Mouse (Mus musculus) cerebellum, postnatal 25 days (tissue): ENCODE data around the gene Hist1h3f.
"Not testable (repeated sequence)": the region's sequence is repeated elsewhere in the genome, so short reads cannot be mapped to it uniquely, and the experiment has no call there.

Source experiments
- DNase-seq, 2 experiments: peaks; one replicate each; pipeline ENCODE4 v3.0.0; 2021; ENCODE audit warnings: mixed read lengths in 2 of 2

The Hist1h3f gene

DNA sequence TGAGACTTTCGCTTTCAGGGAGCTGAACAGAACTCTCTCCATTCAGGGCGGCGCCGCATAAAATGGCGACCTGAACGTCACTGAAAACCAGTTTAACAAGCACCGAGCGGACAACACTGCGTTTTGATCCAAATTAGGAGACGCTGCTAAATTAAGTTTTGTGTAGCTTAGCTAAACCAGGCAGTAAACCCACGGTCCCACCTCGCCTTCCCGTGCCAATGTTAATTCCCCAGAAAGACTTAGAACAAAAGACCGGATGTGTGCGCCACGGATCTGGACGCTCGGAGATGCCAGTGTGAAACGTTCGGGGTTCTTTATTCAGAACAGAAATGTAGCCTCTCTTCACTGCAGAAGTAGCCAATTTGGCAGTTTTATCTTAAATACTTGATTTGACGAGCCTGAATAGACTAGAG, 41.2 kb downstream of the Hist1h3f start:
- peak; percentile 58 to 67 for DNase-seq

DNA sequence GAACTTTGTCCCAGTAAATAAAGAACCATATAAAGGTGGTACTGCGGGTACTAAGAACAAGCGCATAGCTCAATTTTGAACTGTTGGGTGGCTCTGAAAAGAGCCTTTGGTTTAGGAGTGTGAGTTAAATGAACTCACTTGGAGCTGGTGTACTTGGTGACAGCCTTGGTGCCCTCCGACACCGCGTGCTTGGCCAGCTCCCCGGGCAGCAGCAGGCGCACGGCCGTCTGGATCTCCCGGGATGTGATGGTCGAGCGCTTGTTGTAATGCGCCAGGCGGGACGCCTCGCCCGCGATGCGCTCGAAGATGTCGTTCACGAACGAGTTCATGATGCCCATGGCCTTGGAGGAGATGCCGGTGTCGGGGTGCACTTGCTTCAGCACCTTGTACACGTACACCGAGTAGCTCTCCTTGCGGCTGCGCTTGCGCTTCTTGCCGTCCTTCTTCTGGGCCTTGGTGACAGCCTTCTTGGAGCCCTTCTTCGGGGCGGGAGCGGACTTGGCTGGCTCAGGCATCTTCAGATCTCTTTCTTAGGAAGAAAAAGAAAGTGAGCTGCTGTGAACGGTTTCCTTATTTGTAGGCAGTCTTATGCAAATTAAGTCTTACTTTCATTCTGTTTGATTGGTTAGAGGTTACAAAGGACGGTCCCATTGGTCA, 41.7 kb downstream of the Hist1h3f start:
- DNase-seq = peak; percentile 53 to 71

DNA sequence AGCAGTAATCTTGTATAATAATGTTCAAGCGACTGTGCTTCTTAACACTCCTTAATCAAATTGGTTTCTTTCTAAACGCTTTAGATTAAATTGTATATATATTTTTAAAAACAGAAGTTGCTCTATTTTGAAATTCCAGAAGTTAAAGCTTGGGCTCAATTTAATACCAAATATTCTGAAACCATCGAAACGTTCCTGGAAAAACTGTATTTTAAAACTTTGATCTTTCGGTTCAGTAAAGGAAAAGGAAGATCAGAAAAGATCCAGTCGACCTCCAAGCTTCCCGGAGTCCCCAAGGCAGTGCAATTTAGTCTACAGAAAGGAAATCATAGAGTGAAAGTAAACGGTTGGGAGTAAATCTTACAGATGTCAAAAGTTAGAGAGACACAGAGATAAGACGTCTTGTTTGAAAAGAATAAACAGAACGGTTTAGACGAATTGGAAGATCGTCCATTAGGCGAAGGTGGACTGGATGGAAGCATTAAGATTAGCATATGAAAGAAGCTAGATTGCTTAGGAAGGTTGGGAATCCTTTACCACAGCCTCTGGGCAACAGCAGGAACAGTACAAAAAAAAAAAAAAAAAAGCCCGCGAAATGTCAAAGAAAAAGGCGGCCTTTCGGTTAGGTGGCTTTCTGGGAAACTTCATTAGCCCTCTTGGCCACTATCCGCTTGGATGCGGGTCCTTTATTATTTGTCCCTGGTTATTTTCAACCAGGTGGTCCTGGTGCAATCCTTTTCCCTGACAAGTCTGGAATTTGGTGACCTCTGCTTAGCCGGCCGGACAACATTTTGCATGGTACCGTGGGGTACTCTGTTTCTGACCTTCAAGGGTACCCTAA, 42.5 kb downstream of the Hist1h3f start:
- no peak for DNase-seq

DNA sequence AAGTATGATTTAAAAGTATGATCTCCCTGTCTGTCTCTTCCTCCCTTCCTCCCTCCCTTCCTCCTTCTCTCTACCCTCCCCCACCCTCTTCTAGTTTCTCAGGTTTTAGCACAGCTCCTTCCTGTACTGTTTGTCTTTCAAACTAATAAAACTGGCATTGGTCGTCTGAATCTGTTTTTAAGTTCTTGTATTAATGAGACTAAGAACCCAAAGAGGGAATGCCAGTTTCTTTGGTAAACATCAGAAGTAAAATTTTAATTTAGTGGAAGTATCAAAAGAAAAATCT, 43.0 kb downstream of the Hist1h3f start:
- no peak for DNase-seq

DNA sequence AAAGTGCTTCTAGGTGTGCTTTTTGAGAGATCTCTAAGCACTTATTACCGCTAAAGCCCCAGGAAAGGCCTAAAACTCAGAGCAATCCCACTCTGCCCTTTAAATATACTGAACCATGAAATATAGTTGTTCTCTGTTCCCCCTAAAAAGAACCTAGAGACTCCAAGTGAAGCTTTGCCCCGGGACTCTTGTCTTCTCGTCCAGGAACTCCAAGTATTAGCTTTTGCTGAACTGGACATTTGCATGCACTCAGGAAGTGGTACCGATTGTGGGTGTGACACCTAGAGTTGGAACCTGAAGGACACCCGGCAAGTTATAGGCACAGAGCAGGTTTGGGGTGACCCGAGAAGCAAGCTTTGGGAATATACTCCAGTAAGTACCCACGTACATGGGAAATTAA, 47.4 kb downstream of the Hist1h3f start:
- DNase-seq = no peak

DNA sequence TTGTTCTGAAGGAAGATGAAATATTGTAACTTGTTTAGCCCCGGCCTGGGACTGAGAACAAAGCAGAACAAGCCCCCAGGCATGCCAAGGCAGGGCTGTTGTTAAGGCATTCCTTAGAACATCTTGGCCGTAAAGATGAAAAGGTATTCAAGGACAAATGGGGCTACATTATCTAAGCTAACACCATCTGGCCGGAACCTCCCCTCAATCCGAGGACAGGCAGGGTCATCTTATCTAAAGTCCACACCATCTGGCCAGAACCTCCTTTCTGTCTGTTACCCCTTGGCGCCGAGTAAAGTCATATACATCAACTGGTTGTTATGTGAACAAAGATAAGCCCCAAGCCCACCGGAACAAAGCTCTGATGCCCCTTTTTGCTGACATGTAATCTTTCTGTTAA, 48.0 kb downstream of the Hist1h3f start:
- DNase-seq = not testable (repeated sequence)

DNA sequence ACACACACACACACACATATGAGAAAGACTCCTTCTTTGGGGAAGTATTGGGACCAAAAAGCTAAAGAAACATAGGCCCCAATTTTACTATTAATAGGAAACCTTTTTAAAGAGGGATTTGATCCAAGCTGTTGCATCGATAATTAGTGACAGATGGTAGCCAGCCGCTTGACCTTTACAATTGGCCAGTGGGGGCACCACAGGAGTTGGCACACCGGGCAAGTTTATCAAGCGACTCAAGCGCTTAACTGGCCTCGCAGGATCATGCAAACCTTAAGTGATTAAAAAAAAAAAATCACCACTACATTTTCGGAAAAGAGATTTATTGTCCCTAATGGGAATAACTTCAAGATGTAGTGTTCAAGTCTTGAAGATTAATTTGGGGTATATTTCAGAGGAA, 48.8 kb downstream of the Hist1h3f start:
- DNase-seq = peak; percentile 61 to 80

DNA sequence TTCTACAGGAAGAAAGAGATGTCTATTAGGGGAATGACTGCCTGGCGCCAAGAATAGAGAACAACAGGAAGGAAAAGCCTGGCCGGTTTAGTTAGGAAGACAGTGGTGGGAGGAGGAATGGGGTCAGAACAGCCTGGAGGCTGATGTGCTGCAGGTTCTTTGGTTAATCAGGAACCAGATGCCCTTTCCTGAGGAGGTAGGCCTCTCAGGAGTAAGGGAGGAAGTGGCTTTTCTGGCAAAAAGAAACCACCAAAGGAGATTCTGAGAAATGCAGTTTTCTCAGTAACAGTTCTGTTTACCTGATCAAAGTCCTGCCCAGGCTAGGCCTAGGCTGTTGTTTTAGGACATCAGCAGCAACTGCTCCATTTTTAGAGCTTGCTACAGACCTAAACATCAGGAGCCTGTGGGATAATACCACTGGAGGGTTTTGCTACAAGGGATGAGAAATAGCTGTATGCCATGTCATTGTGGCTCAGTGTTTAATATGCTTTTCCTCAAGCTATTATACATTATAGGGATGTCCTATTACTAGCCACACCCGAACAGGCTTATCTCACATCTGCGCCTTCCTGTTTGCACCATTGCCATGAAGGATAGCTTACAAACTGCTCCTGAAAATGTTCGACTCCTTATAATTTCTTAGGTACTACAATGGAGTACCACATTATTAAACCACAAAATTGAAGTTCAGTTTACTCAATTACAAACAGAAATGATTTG, 49.4 kb downstream of the Hist1h3f start:
- DNase-seq = no peak
